Mouse (Mus musculus) ES-E14 (cell line): ENCODE measurements around the gene Snai3.

ENCODE experiments used
- CHD2 ChIP-seq: IDR thresholded peaks from 2 replicates; pipeline ENCODE4 v1.6.1; 2014; ENCODE audit warnings: mild to moderate bottlenecking, low read depth, low read length, inconsistent platforms
- HCFC1 ChIP-seq: IDR thresholded peaks from 2 replicates; pipeline ENCODE4 v1.6.1; 2012; ENCODE audit warnings: low read length, inconsistent platforms, borderline replicate concordance; ENCODE audit not compliant: insufficient read depth
- ZNF384 ChIP-seq: IDR thresholded peaks from 2 replicates; pipeline ENCODE4 v1.6.1; 2012; ENCODE audit warnings: low read depth, low read length, inconsistent platforms

DNA sequence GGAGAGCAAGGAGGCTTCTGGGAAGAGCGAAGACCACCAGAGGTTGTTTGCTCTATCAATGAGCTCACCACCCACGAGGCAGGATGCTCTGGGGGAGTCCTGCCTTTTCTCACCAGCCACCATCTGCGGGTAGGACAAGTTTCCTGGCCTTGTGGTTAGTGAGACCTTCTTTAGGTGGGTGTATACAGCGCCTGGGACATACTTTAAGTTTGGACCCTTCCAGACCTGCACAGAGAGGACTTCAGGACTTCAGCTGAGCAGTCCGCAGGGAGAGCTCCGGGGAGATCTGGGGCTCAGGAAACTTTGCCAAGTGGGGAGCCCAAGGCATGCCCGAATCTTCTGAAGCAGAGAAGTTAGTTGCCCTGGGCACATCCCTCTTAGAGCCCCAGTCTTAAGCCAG is 543 bp downstream of the Snai3 start:
- no peak for TF ChIP-seq CHD2
- no peak for TF ChIP-seq HCFC1
- no peak for TF ChIP-seq ZNF384
